Mouse (Mus musculus): ENCODE measurements around the gene Hsd17b1. TPM values are rescaled to one million over a fixed set of nuclear protein-coding genes. Genes with fewer than 3 reads are reported as not detected.

Hsd17b1 gene
- total and polyA plus RNA-seq, 3 experiments: not detected

GRCm38 (mm10) chr11:101080421-101080820 is 2.2 kb downstream of the Hsd17b1 start:
- DNase-seq (ENCODE audit: low read depth, low spot score): no peak
- H3K36me3 ChIP-seq (ENCODE audit: control insufficient read depth in 1 of 2, insufficient read depth in 2 of 2, low read length in 2 of 2): peaks cover 0 to 9% of the 10 kb centered on the region in 2 experiments; a peak in 2 of 4 replicates
- no peaks in the 10 kb centered on the region for H3K9me3 ChIP-seq (replicated peaks; ENCODE audit: insufficient read depth, low read length)
- peaks cover 12% of the 10 kb centered on the region for H3K79me2 ChIP-seq (ENCODE audit: control insufficient read depth, insufficient read depth, low read length, poor library complexity)
- H3K27ac ChIP-seq (ENCODE audit: control insufficient read depth, low read depth, low read length): no peak overlapping the region
- H3K9ac ChIP-seq (ENCODE audit: control insufficient read depth, low read depth, low read length, poor library complexity, severe bottlenecking): no peak overlapping the region
- peaks cover 6 to 17% of the 10 kb centered on the region in 2 experiments for H3K4me1 ChIP-seq (ENCODE audit: control insufficient read depth in 1 of 2, insufficient read depth in 2 of 2, low read length in 2 of 2)
- TF ChIP-seq ELF1 (IDR thresholded peaks at IDR 0.05; ENCODE audit: low read depth, low read length) (no peak), CHD2 (IDR thresholded peaks at IDR 0.05; ENCODE audit: low read length) (no peak), GATA1 (IDR thresholded peaks at IDR 0.05; ENCODE audit: low read depth, low read length) (0 out of 2 replicates have a peak, but pooled peaks have one; percentile 33), ZNF384 (IDR thresholded peaks at IDR 0.05; ENCODE audit: low read depth, low read length) (peak; percentile 46)
- no peaks in the 10 kb centered on the region for H3K27me3 ChIP-seq (ENCODE audit: control insufficient read depth in 1 of 2, insufficient read depth in 2 of 2, low read length in 2 of 2)
- H3K4me3 ChIP-seq (ENCODE audit: control insufficient read depth in 1 of 2, insufficient read depth in 1 of 2, low read depth in 2 of 2, low read length in 2 of 2): no peak overlapping the region

GRCm38 (mm10) chr11:101081659-101082058 is 3.4 kb downstream of the Hsd17b1 start:
- H3K36me3 ChIP-seq (ENCODE audit: control insufficient read depth in 1 of 2, insufficient read depth in 2 of 2, low read length in 2 of 2): peaks cover 0 to 12% of the 10 kb centered on the region in 2 experiments; a peak in 2 of 4 replicates
- peaks cover 6 to 17% of the 10 kb centered on the region in 2 experiments for H3K4me1 ChIP-seq (ENCODE audit: control insufficient read depth in 1 of 2, insufficient read depth in 2 of 2, low read length in 2 of 2)
- H3K4me3 ChIP-seq (ENCODE audit: control insufficient read depth in 1 of 2, insufficient read depth in 1 of 2, low read depth in 2 of 2, low read length in 2 of 2): peak overlapping the region; percentile 60 to 70
- H3K9me3 ChIP-seq (replicated peaks; ENCODE audit: insufficient read depth, low read length): no peaks in the 10 kb centered on the region
- H3K27me3 ChIP-seq (ENCODE audit: control insufficient read depth in 1 of 2, insufficient read depth in 2 of 2, low read length in 2 of 2): no peaks in the 10 kb centered on the region
- peak overlapping the region; percentile 68 for H3K27ac ChIP-seq (ENCODE audit: control insufficient read depth, low read depth, low read length)
- peaks cover 12% of the 10 kb centered on the region for H3K79me2 ChIP-seq (ENCODE audit: control insufficient read depth, insufficient read depth, low read length, poor library complexity)
- H3K9ac ChIP-seq (ENCODE audit: control insufficient read depth, low read depth, low read length, poor library complexity, severe bottlenecking): peak overlapping the region; percentile 68
- TF ChIP-seq MYC (IDR thresholded peaks at IDR 0.05; ENCODE audit: low read depth, low read length): peak; percentile 54; the same call in 1 of the 2 replicates
- no peak for TF ChIP-seq POLR2AphosphoS5 (IDR thresholded peaks at IDR 0.05; ENCODE audit: borderline replicate concordance, low read depth, low read length)
- TF ChIP-seq NELFE (IDR thresholded peaks at IDR 0.05; ENCODE audit: low read depth, low read length): 0 out of 2 replicates have a peak, but pooled peaks have one; percentile 19
- 0 out of 2 replicates have a peak, but pooled peaks have one; percentile 50 for TF ChIP-seq E2F4 (IDR thresholded peaks at IDR 0.05; ENCODE audit: borderline replicate concordance, low read depth, low read length)
- TF ChIP-seq SMC3 (IDR thresholded peaks at IDR 0.05; ENCODE audit: low read depth, low read length): 0 out of 2 replicates have a peak, but pooled peaks have one; percentile 1
- no peak for TF ChIP-seq MEF2A (IDR thresholded peaks at IDR 0.05; ENCODE audit: extremely low read depth, insufficient replicate concordance, low read depth, low read length, poor library complexity, severe bottlenecking)
- peak; percentile 67; the same call in 1 of the 2 replicates for TF ChIP-seq CHD1 (IDR thresholded peaks at IDR 0.05; ENCODE audit: low read depth, low read length)
- no peak for DNase-seq (ENCODE audit: low read depth, low spot score)

- DNase-seq (ENCODE audit: low read depth, low spot score): peak; percentile 97
- H3K4me1 ChIP-seq (ENCODE audit: control insufficient read depth in 1 of 2, insufficient read depth in 2 of 2, low read length in 2 of 2): peaks cover 6 to 17% of the 10 kb centered on the region in 2 experiments
- H3K4me3 ChIP-seq (ENCODE audit: control insufficient read depth in 1 of 2, insufficient read depth in 1 of 2, low read depth in 2 of 2, low read length in 2 of 2): peak within 1 kb of the TSS; percentile 77 to 82
- TF ChIP-seq KAT2A (conservative IDR thresholded peaks at IDR 0.05; ENCODE audit: low read depth, low read length) (peak; percentile 75; the same call in 1 of the 2 replicates), POLR2AphosphoS5 (IDR thresholded peaks at IDR 0.05; ENCODE audit: borderline replicate concordance, low read depth, low read length) (no peak; the same call in 1 of the 2 replicates), E2F4 (IDR thresholded peaks at IDR 0.05; ENCODE audit: borderline replicate concordance, low read depth, low read length) (no peak), CHD2 (IDR thresholded peaks at IDR 0.05; ENCODE audit: low read length) (no peak), MAFK (IDR thresholded peaks at IDR 0.05; ENCODE audit: borderline replicate concordance, low read depth, low read length) (peak; percentile 15; the same call in 1 of the 2 replicates), CHD1 (IDR thresholded peaks at IDR 0.05; ENCODE audit: low read depth, low read length) (no peak), MXI1 (IDR thresholded peaks at IDR 0.05; ENCODE audit: low read depth, low read length) (peak; percentile 95), POLR2AphosphoS2 (IDR thresholded peaks at IDR 0.05; ENCODE audit: low read length) (peak; percentile 96), RAD21 (IDR thresholded peaks at IDR 0.05; ENCODE audit: low read depth, low read length) (peak; percentile 63), TBP (IDR thresholded peaks at IDR 0.05; ENCODE audit: low read depth, low read length) (peak; percentile 88), ZC3H11A (IDR thresholded peaks at IDR 0.05; ENCODE audit: low read depth, low read length) (peak; percentile 27; the same call in 1 of the 2 replicates), USF2 (IDR thresholded peaks at IDR 0.05; ENCODE audit: borderline replicate concordance in 1 of 2, insufficient read depth in 1 of 2, low read depth in 1 of 2, low read length in 2 of 2) (no peak), ETS1 (IDR thresholded peaks at IDR 0.05; ENCODE audit: low read depth, low read length) (no peak; the same call in 1 of the 2 replicates), NELFE (IDR thresholded peaks at IDR 0.05; ENCODE audit: low read depth, low read length) (peak; percentile 98), MYC (IDR thresholded peaks at IDR 0.05; ENCODE audit: low read depth, low read length) (no peak; the same call in 1 of the 2 replicates)
Observed at GRCm38 (mm10) chr11:101082208-101083082, 4.2 kb downstream of the Hsd17b1 start, which contains the start of gene Coasy. Gene Coasy (plus strand): TSS chr11:101082565.

More at GRCm38 (mm10) chr11:101082208-101083082, 4.2 kb downstream of the Hsd17b1 start, which contains the start of gene Coasy:
- no peaks in the 10 kb centered on the region for H3K27me3 ChIP-seq (ENCODE audit: control insufficient read depth in 1 of 2, insufficient read depth in 2 of 2, low read length in 2 of 2)
- H3K27ac ChIP-seq (ENCODE audit: control insufficient read depth, low read depth, low read length): peak within 1 kb of the TSS; percentile 87
- peaks cover 0 to 12% of the 10 kb centered on the region in 2 experiments; a peak in 2 of 4 replicates for H3K36me3 ChIP-seq (ENCODE audit: control insufficient read depth in 1 of 2, insufficient read depth in 2 of 2, low read length in 2 of 2)
- H3K9me3 ChIP-seq (replicated peaks; ENCODE audit: insufficient read depth, low read length): no peaks in the 10 kb centered on the region
- H3K9ac ChIP-seq (ENCODE audit: control insufficient read depth, low read depth, low read length, poor library complexity, severe bottlenecking): peak within 1 kb of the TSS; percentile 90
- H3K79me2 ChIP-seq (ENCODE audit: control insufficient read depth, insufficient read depth, low read length, poor library complexity): peaks cover 15% of the 10 kb centered on the region

Data from MEL (cell line).